Mouse (Mus musculus) neural tube, embryonic 12.5 days (tissue): ENCODE measurements at regions not wholly inside any gene's neighbourhood (a gene's known extent, or its start where the extent isn't known, plus 50 kb on each side); places are given as distances from the start of the nearest gene placed in this dataset.

Experiments used
- ATAC-seq: fragments of 200-750 bp; cut with Nextera tagmentation; 2 replicates; pipeline ENCODE4 v1.8.0; 2017; ENCODE audit warnings: low read depth, mild to moderate bottlenecking, moderate TSS enrichment, moderate library complexity; ENCODE audit not compliant: low FRiP score
- H3K27ac ChIP-seq: fragments of 300-500 bp; sonication (generic); 2 replicates; pipeline ENCODE4 v1.5.1; 2016
- H3K27me3 ChIP-seq: fragments of 300-500 bp; sonication (generic); replicated peaks from 2 replicates; pipeline ENCODE4 v1.6.1; 2016; ENCODE audit warnings: mild to moderate bottlenecking
- H3K36me3 ChIP-seq: fragments of 300-500 bp; sonication (generic); 2 replicates; pipeline ENCODE4 v1.6.1; 2016; ENCODE audit warnings: mild to moderate bottlenecking
- H3K4me1 ChIP-seq: fragments of 300-500 bp; sonication (generic); 2 replicates; pipeline ENCODE4 v1.6.1; 2016
- H3K4me2 ChIP-seq: fragments of 300-500 bp; sonication (generic); replicated peaks from 2 replicates; pipeline ENCODE4 v1.6.1; 2016; ENCODE audit warnings: mild to moderate bottlenecking
- H3K4me3 ChIP-seq: fragments of 300-500 bp; sonication (generic); 2 replicates; pipeline ENCODE4 v1.5.1; 2016
- H3K9ac ChIP-seq: fragments of 300-500 bp; sonication (generic); 2 replicates; pipeline ENCODE4 v1.6.1; 2016; ENCODE audit warnings: mild to moderate bottlenecking
- H3K9me3 ChIP-seq: fragments of 300-500 bp; sonication (generic); 2 replicates; pipeline ENCODE4 v1.6.1; 2016; ENCODE audit warnings: mild to moderate bottlenecking
- WGBS: fragments of 180-500 bp; shearing (Covaris S2); methylation state at CpG from one replicate; pipeline ENCODE4 v1.1.7; 2016; 5-methylcytosine and 5-hydroxymethylcytosine counted together

- Histone ChIP-seq H3K4me1 (no peaks in the 10 kb centered on the region), H3K9me3 (peaks cover 2% of the 10 kb centered on the region), H3K4me3 (no peak overlapping the region), H3K27ac (no peak overlapping the region), H3K4me2 (no peak overlapping the region), H3K27me3 (0 out of 2 replicates have a peak, but pooled peaks cover 4% of the 10 kb centered on the region), H3K9ac (no peak overlapping the region), H3K36me3 (no peaks in the 10 kb centered on the region)
- 80% methylated on average over 4 of the region's 4 CpGs for WGBS
- no peak for ATAC-seq
Measured at GRCm38 (mm10) chr4:131205685-131206084, 261.5 kb downstream of the Matn1 start.

- no peak overlapping the region for H3K4me3 ChIP-seq
- H3K27me3 ChIP-seq: 0 out of 2 replicates have a peak, but pooled peaks cover 4% of the 10 kb centered on the region
- no peak overlapping the region for H3K27ac ChIP-seq
- 80% methylated on average over 8 of the region's 8 CpGs for WGBS
- H3K4me2 ChIP-seq: no peak overlapping the region
- ATAC-seq: no peak
- H3K4me1 ChIP-seq: no peaks in the 10 kb centered on the region
- no peaks in the 10 kb centered on the region for H3K36me3 ChIP-seq
- peaks cover 9% of the 10 kb centered on the region for H3K9me3 ChIP-seq
- H3K9ac ChIP-seq: no peak overlapping the region
Measured at GRCm38 (mm10) chr4:131206181-131206885, 262.1 kb downstream of the Matn1 start.

- no peak for ATAC-seq
- 50% methylated on average over 4 of the region's 4 CpGs for WGBS
Measured at GRCm38 (mm10) chr4:131206886-131207200, 262.7 kb downstream of the Matn1 start.

GRCm38 (mm10) chr4:131207249-131207648 is 263.1 kb downstream of the Matn1 start:
- no peak overlapping the region for H3K4me2 ChIP-seq
- no peaks in the 10 kb centered on the region for H3K4me1 ChIP-seq
- H3K4me3 ChIP-seq: no peak overlapping the region
- H3K36me3 ChIP-seq: no peaks in the 10 kb centered on the region
- H3K27ac ChIP-seq: no peak overlapping the region
- 0 out of 2 replicates have a peak, but pooled peaks cover 4% of the 10 kb centered on the region for H3K27me3 ChIP-seq
- H3K9me3 ChIP-seq: peaks cover 10% of the 10 kb centered on the region
- 67% methylated on average over 2 of the region's 2 CpGs for WGBS
- no peak for ATAC-seq
- no peak overlapping the region for H3K9ac ChIP-seq

More at GRCm38 (mm10) chr4:131206886-131207200, 262.7 kb downstream of the Matn1 start:
- Histone ChIP-seq H3K4me2 (no peak overlapping the region), H3K9me3 (peaks cover 10% of the 10 kb centered on the region), H3K27ac (no peak overlapping the region), H3K4me3 (no peak overlapping the region), H3K36me3 (no peaks in the 10 kb centered on the region), H3K9ac (no peak overlapping the region), H3K27me3 (0 out of 2 replicates have a peak, but pooled peaks cover 4% of the 10 kb centered on the region), H3K4me1 (no peaks in the 10 kb centered on the region)

- Histone ChIP-seq H3K27ac (no peak overlapping the region), H3K4me1 (no peaks in the 10 kb centered on the region), H3K27me3 (0 out of 2 replicates have a peak, but pooled peaks cover 4% of the 10 kb centered on the region), H3K9me3 (peaks cover 10% of the 10 kb centered on the region), H3K9ac (no peak overlapping the region), H3K36me3 (no peaks in the 10 kb centered on the region), H3K4me2 (no peak overlapping the region), H3K4me3 (no peak overlapping the region)
- WGBS: 78% methylated on average over 9 of the region's 9 CpGs
- ATAC-seq: no peak
Measured at GRCm38 (mm10) chr4:131208166-131208565, 264.0 kb downstream of the Matn1 start.

GRCm38 (mm10) chr4:131208637-131209036 is 264.5 kb downstream of the Matn1 start:
- no peak for ATAC-seq
- Histone ChIP-seq H3K4me1 (no peaks in the 10 kb centered on the region), H3K4me2 (no peak overlapping the region), H3K36me3 (no peaks in the 10 kb centered on the region), H3K27ac (no peak overlapping the region), H3K27me3 (0 out of 2 replicates have a peak, but pooled peaks cover 4% of the 10 kb centered on the region), H3K9me3 (peaks cover 10% of the 10 kb centered on the region), H3K9ac (no peak overlapping the region), H3K4me3 (no peak overlapping the region)
- WGBS: 78% methylated on average over 6 of the region's 6 CpGs

GRCm38 (mm10) chr4:131212711-131213110 is 268.5 kb downstream of the Matn1 start:
- Histone ChIP-seq H3K4me2 (no peak overlapping the region), H3K27me3 (0 out of 2 replicates have a peak, but pooled peaks cover 4% of the 10 kb centered on the region), H3K27ac (no peak overlapping the region), H3K9me3 (peaks cover 10% of the 10 kb centered on the region), H3K4me1 (no peaks in the 10 kb centered on the region), H3K4me3 (no peak overlapping the region), H3K9ac (no peak overlapping the region), H3K36me3 (no peaks in the 10 kb centered on the region)
- 66% methylated on average over 4 of the region's 4 CpGs for WGBS
- ATAC-seq: no peak

- WGBS: 85% methylated on average over 11 of the region's 11 CpGs
Measured at GRCm38 (mm10) chr4:131215682-131216081, 271.5 kb downstream of the Matn1 start.

GRCm38 (mm10) chr4:131216361-131216760 is 272.2 kb downstream of the Matn1 start:
- H3K4me3 ChIP-seq: no peak overlapping the region
- 80% methylated on average over 3 of the region's 3 CpGs for WGBS
- peaks cover 1% of the 10 kb centered on the region; the same call in 1 of the 2 replicates for H3K9me3 ChIP-seq
- ATAC-seq: no peak
- no peak overlapping the region for H3K4me2 ChIP-seq
- H3K27ac ChIP-seq: no peak overlapping the region
- no peak overlapping the region for H3K9ac ChIP-seq
- no peaks in the 10 kb centered on the region for H3K27me3 ChIP-seq
- no peaks in the 10 kb centered on the region for H3K4me1 ChIP-seq
- H3K36me3 ChIP-seq: no peaks in the 10 kb centered on the region

More at GRCm38 (mm10) chr4:131215682-131216081, 271.5 kb downstream of the Matn1 start:
- Histone ChIP-seq H3K4me1 (no peaks in the 10 kb centered on the region), H3K4me3 (no peak overlapping the region), H3K9ac (no peak overlapping the region), H3K36me3 (no peaks in the 10 kb centered on the region), H3K9me3 (peaks cover 8% of the 10 kb centered on the region), H3K27me3 (no peaks in the 10 kb centered on the region), H3K4me2 (no peak overlapping the region), H3K27ac (no peak overlapping the region)
- ATAC-seq: no peak

GRCm38 (mm10) chr4:131217083-131217482 is 272.9 kb downstream of the Matn1 start:
- Histone ChIP-seq H3K36me3 (no peaks in the 10 kb centered on the region), H3K4me2 (no peak overlapping the region), H3K27ac (no peak overlapping the region), H3K4me1 (no peaks in the 10 kb centered on the region), H3K9ac (no peak overlapping the region), H3K4me3 (no peak overlapping the region), H3K9me3 (no peaks in the 10 kb centered on the region), H3K27me3 (no peaks in the 10 kb centered on the region)
- no peak for ATAC-seq
- WGBS: 89% methylated on average over 4 of the region's 4 CpGs

- H3K9me3 ChIP-seq: no peaks in the 10 kb centered on the region
- H3K27me3 ChIP-seq: no peaks in the 10 kb centered on the region
- H3K4me1 ChIP-seq: no peaks in the 10 kb centered on the region
- no peak overlapping the region for H3K4me2 ChIP-seq
- WGBS: 68% methylated on average over 7 of the region's 7 CpGs
- H3K4me3 ChIP-seq: no peak overlapping the region
- no peak overlapping the region for H3K9ac ChIP-seq
- H3K36me3 ChIP-seq: no peaks in the 10 kb centered on the region
- no peak overlapping the region for H3K27ac ChIP-seq
- no peak for ATAC-seq
Measured at GRCm38 (mm10) chr4:131217571-131218155, 273.5 kb downstream of the Matn1 start.

- Histone ChIP-seq H3K4me3 (no peak overlapping the region), H3K9ac (no peak overlapping the region), H3K27ac (no peak overlapping the region), H3K4me1 (no peaks in the 10 kb centered on the region), H3K27me3 (no peaks in the 10 kb centered on the region), H3K36me3 (no peaks in the 10 kb centered on the region), H3K4me2 (no peak overlapping the region), H3K9me3 (no peaks in the 10 kb centered on the region)
- 72% methylated on average over 10 of the region's 10 CpGs for WGBS
- ATAC-seq: no peak
Measured at GRCm38 (mm10) chr4:131220966-131221365, 276.8 kb downstream of the Matn1 start.

GRCm38 (mm10) chr4:131230361-131230760 is 286.2 kb downstream of the Matn1 start:
- Histone ChIP-seq H3K36me3 (no peaks in the 10 kb centered on the region), H3K4me2 (no peak overlapping the region), H3K27me3 (no peaks in the 10 kb centered on the region), H3K27ac (no peak overlapping the region), H3K9ac (no peak overlapping the region), H3K4me3 (no peak overlapping the region), H3K4me1 (no peaks in the 10 kb centered on the region), H3K9me3 (no peaks in the 10 kb centered on the region)
- ATAC-seq: no peak
- WGBS: 92% methylated on average over 5 of the region's 5 CpGs
